Mouse (Mus musculus) bone marrow macrophage, adult 2 months (primary cell): Measurements from ENCODE around the gene Tmub2.

ENCODE experiments used
- CTCF ChIP-seq: IDR thresholded peaks from 2 replicates; pipeline ENCODE4 v1.5.1; 2012; ENCODE audit warnings: low read depth, mild to moderate bottlenecking, low read length, moderate library complexity
- POLR2A ChIP-seq: IDR thresholded peaks from 2 replicates; pipeline ENCODE4 v1.6.1; 2012; ENCODE audit warnings: mild to moderate bottlenecking, low read depth, low read length, borderline replicate concordance

DNA sequence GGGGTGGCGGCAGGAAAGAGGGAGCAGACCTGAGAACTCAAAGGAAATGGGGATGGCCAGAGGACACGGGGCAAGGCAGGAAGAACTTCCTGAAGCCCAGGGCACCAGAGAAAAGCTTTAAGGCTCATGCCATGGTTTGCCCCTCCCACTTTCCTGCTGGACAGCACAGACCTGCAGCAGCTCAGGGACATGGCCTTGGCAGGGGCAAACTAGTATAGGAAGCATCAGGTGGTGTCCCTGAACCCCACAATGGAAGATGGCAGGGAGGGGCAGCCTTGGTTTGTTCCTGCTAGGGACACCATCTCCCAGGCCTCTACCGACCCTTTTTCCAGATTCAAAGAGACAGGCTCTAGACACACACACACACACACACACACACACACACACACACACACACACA, 20.6 kb downstream of the Tmub2 start:
- TF ChIP-seq POLR2A (no peak), CTCF (no peak)
